Mouse (Mus musculus) urinary bladder, postnatal 25 days (tissue): ENCODE data around the gene Speg.

ENCODE experiments used
- DNase-seq: peaks from one replicate; pipeline ENCODE4 v3.0.0; 2022; ENCODE audit warnings: low spot score

Gene Speg

GRCm38 (mm10) chr1:75365510-75366137 lies 9.5 kb upstream of the Speg start:
- DNase-seq = no peak

- DNase-seq = no peak
These were observed 5.6 kb upstream of the Speg start for GRCm38 (mm10) chr1:75369360-75369983.

DNA sequence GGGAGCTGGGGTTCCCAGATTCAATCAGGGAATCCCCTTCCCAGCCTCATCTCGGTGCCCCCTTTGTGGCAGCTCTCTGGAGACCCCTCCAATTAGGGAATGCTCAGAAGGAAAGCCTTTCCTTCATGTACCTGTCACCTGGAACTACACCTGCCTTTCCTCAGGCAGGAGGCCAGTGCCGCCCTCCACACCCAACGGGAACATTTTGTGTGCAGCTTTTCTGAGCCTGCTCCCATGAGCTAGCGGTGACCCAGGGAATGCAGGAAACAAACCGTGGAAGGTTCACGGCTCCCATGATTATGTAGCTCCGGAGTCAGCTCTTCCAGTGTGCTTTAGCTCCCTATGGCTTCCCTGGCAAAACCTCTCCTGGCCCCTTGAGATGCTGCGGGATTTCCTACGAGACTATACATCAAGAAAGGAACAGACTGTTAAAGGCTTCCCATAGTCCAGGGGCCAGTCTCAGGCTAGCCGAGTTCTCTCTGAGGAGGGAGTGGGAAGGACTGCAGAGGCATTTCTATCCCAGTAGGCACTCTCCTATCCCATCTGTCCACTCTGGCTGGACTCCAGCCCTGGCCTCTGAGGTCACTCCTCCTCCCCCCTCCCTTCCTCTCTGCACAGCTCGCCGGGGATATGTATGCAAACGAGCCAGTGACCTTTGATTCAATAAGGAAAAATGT lies 5.0 kb upstream of the Speg start:
- DNase-seq = no peak

- peak; percentile 32 for DNase-seq
These were observed 3.6 kb upstream of the Speg start for GRCm38 (mm10) chr1:75371317-75372095.

DNA sequence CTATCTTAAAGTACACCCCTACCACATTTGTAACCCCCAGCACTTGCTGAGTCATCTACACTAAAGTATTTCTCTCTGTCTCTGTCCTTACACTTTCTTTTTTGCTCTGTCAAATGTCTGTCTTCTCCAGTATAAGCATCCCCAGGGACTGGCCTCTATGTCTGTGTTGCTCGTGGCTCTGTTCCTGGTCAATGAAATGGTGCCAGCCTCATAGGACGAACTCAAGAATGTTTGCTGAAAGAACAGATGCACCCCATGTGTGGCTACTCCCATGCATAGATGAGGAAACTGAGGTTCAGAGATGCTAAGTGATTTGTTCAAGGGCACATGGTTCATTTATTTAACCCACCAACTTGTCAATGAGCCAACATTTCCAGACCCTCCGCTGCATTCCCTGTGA lies 2.6 kb upstream of the Speg start:
- no peak for DNase-seq

- DNase-seq = no peak
These were observed 1.8 kb upstream of the Speg start for GRCm38 (mm10) chr1:75373276-75373675.

DNA sequence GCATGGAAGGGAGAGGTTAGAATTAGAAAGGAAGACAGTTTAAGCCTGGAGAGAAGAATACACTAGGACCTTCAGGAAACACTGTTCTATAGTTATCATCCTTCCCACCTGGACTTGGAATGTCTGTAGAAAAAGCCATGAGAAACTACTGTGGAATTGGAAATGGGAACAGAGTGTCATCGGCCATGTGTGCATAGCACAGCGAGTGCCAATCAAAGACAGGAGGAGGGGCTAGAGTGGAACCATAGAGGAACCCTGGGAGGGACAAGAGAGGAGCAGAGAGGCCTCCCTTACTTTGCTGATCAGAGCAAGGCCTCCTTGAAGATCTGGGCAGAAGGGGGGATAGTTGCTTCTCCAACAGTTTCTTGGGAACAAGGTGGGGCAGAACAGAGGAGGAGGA lies 4.1 kb downstream of the Speg start:
- DNase-seq = no peak

GRCm38 (mm10) chr1:75379931-75380330 lies 4.8 kb downstream of the Speg start:
- no peak for DNase-seq

- DNase-seq = no peak
These were observed 5.9 kb downstream of the Speg start for GRCm38 (mm10) chr1:75380951-75381350.

- DNase-seq = peak; percentile 25
These were observed 6.6 kb downstream of the Speg start for GRCm38 (mm10) chr1:75381482-75382355.

GRCm38 (mm10) chr1:75382356-75383071 lies 7.4 kb downstream of the Speg start:
- no peak for DNase-seq

- no peak for DNase-seq
These were observed 9.5 kb downstream of the Speg start for GRCm38 (mm10) chr1:75384470-75385141.

DNA sequence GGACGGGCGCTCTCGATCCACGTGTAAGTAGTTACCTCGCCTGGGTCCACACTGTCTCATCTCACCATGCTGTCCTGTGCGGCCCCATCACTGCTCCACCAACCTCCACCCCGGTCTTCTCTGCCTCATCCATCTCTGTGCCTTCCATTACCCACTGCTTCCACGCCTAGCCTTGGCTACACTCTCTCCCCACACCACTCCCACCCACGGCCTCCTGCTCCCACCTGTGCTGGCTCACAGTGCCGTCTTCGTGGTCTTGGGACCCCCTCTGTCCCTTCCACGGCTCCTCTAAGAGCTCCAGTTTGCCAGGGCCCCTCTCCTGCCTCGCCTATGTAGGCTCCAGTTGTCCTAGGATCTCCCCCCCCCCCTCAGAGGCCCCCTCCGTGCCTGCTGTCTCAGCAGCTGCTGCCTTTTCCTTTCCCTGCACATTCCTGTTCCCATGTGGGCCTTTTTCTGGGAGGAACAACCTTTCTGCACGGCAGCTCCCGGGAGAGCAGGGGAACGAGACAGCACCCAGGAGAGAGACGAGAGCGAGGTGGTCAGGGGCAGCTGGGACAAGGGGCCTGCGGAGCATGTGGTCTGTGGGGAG lies 10.1 kb downstream of the Speg start:
- no peak for DNase-seq

DNA sequence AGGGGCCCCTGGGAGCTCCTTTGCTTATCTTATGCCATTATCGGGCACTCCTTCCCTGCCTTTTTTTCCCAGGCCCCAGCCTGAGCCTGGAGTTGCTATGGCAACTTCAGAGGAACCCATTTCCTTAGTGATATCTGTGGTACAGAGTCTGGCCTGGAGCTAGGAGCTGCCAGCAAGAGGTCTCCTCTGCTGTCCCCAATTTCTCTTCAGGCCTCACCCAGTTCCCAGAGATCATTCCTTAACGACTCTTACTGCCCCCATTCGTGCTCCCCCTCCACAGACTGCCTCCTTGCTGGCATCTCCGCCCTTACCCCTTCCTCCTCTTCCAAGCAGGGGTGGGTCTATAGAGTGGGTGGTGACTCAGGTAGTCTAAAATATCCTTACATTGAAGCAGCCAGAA lies 11.1 kb downstream of the Speg start:
- DNase-seq = no peak

- DNase-seq = no peak
These were observed 12.4 kb downstream of the Speg start for GRCm38 (mm10) chr1:75387469-75387928.

- DNase-seq = no peak
These were observed 13.1 kb downstream of the Speg start for GRCm38 (mm10) chr1:75387929-75388897.

DNA sequence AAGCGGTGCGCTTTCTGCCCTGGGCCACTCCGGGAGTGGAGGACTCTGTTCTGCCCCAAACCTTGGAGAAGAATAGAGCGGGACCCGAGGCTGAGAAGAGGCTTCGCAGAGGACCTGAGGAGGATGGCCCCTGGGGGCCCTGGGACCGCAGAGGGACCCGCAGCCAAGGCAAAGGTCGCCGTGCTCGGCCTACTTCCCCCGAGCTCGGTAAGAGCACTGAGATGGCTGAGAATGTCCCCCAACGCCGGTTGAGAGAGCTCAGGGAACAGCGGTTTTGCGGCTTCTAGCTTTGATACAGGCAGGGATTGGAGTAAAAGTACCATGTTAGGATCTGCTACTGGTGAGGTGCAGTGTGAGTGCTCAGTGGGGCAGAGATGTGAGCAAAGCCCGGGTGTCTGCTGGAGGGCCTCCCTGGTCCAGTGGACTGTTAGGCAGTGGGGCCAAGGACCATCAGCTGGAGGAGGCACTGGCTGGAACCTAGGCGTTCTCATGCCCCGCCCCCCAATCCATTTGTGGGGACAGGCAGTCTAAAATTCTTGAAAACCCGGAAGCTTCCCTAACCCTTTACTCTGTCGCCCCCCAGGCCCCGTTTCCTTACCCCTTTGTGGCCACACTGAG lies 13.9 kb downstream of the Speg start:
- no peak for DNase-seq

DNA sequence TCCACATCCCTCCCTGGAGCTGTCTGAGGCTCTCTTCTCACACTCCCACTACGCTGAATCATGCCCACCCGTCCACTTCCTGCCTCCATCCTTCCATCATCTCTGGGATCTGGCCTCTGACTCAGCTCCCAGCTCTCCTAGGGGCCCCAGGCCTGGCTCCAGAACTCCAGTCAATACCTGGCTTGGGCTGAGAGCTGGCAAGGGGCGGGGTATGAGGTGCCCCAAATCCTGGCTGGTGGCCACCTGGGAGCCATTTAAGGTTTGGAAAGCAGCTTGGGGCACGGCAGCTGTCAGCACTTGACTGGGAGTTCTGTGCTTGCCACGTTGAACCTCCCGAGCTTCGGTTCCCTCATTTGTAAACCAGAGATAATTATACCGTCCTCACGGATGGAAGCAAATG lies 18.0 kb downstream of the Speg start:
- no peak for DNase-seq
